Mouse (Mus musculus) kidney, adult 2 months (tissue): ENCODE measurements around the gene St3gal3.

ENCODE experiments used
- CTCF ChIP-seq: fragments of 200-500 bp; conservative IDR thresholded peaks from 2 replicates; pipeline ENCODE4 v1.5.1; 2011; ENCODE audit warnings: low read depth, mild to moderate bottlenecking, control low read depth, low read length, moderate library complexity, mixed read lengths; ENCODE audit not compliant: insufficient read depth, insufficient read length
- POLR2A ChIP-seq: fragments of 200-500 bp; IDR thresholded peaks from one replicate; pipeline ENCODE4 v1.6.1; 2011; ENCODE audit warnings: low read depth, low read length, control low read depth

- TF ChIP-seq CTCF (no peak), POLR2A (no peak)
Measured at GRCm38 (mm10) chr4:118105256-118106053, 29.3 kb downstream of the St3gal3 start.
